20 mouse cellular contexts compared by ENCODE assay signal in genomic region chr4:149661967-149662589, GRCm38 (mm10). TPM values are rescaled to one million over a fixed set of nuclear protein-coding genes. Genes with fewer than 3 reads are reported as not detected.
A peak's percentile ranks its signal among the peaks of the same experiment; 100 is the strongest.
DNase-seq lines count a peak whose midpoint lies in the region; ATAC-seq and TF ChIP-seq lines count a peak whose summit lies in the region.
"Had no signal": no experiment of that assay in that cellular context is flagged by ENCODE, and none has a peak within 500 bp of the region (broad histone marks: within the 10 kb centered on the region; RNA-seq: fewer than 3 reads in every experiment).

No protein-coding gene starts in this region.

- H3K79me2 ChIP-seq in MEL (ENCODE audit: control insufficient read depth, insufficient read depth, low read length, poor library complexity) = no peaks in the 10 kb centered on the region

- 80% methylated on average over 14 of the region's 14 CpGs for WGBS in heart, embryonic 11.5 days (ENCODE audit: insufficient replicate concordance)

- H3K36me3 ChIP-seq in MEL (ENCODE audit: control insufficient read depth in 1 of 2, insufficient read depth in 2 of 2, low read length in 2 of 2) = peaks cover 0 to 51% of the 10 kb centered on the region in 2 experiments
- H3K36me3 ChIP-seq in heart, embryonic 11.5 days (ENCODE audit: control insufficient read depth, insufficient read depth, low read length) = no peaks in the 10 kb centered on the region
- H3K36me3 ChIP-seq: intestine, embryonic 15.5 days; stomach, embryonic 15.5 days had no signal

- DNase-seq in 416B (ENCODE audit: low read depth) (peak; percentile 87), MEL (ENCODE audit: low read depth, low spot score) (peak; percentile 89)
- DNase-seq in embryo, embryonic 10.5 days (ENCODE audit: low spot score) = no peak
- DNase-seq in thymus, postnatal 25 days = no peak
- DNase-seq: adrenal gland, postnatal 25 days; cerebellum, adult 8-10 months; heart, postnatal 10 days; lung, embryonic 14.5 days; lung, postnatal 4 days; spleen, adult 18-20 months had no signal

- H3K27ac ChIP-seq in MEL (ENCODE audit: control insufficient read depth, low read depth, low read length) = peak overlapping the region; percentile 96
- no peak overlapping the region for H3K27ac ChIP-seq in heart, embryonic 11.5 days (ENCODE audit: low read depth, low read length)
- H3K27ac ChIP-seq: hindbrain, embryonic 13.5 days; intestine, embryonic 15.5 days; stomach, embryonic 15.5 days had no signal

- 0 out of 4 replicates have a peak, but pooled peaks of 1 of the 2 experiments have one; percentile 48 for TF ChIP-seq POLR2A in MEL (IDR thresholded peaks at IDR 0.05; ENCODE audit: control insufficient read depth in 1 of 2, insufficient read depth in 1 of 2, low read depth in 1 of 2, low read length in 2 of 2, poor library complexity in 1 of 2)

- no peak for TF ChIP-seq RAD21 in MEL (IDR thresholded peaks at IDR 0.05; ENCODE audit: low read depth, low read length)

- no peaks in the 10 kb centered on the region for H3K27me3 ChIP-seq in MEL (ENCODE audit: control insufficient read depth in 1 of 2, insufficient read depth in 2 of 2, low read length in 2 of 2)
- no peaks in the 10 kb centered on the region for H3K27me3 ChIP-seq in heart, embryonic 11.5 days (ENCODE audit: control insufficient read depth, insufficient read depth, low read length)
- H3K27me3 ChIP-seq: hindbrain, embryonic 13.5 days; intestine, embryonic 15.5 days; Patski; stomach, embryonic 15.5 days had no signal

- ATAC-seq in granulocyte monocyte progenitor cell, adult 5-6 weeks (replicated peaks; ENCODE audit: poor library complexity, severe bottlenecking) = peak; percentile 57
- ATAC-seq in megakaryocyte, adult 5-6 weeks (ENCODE audit: poor library complexity, severe bottlenecking) = peak; percentile 29; the same call in 1 of the 2 replicates
- no peak for ATAC-seq in heart, embryonic 11.5 days (replicated peaks; ENCODE audit: insufficient number of reproducible peaks, low FRiP score, low TSS enrichment)
- ATAC-seq: activated CD4-positive, CD25-positive, alpha-beta regulatory T cell, adult 4 months; forebrain, embryonic 14.5 days; intestine, embryonic 15.5 days; midbrain, embryonic 16.5 days; Patski had no signal

- H3K4me3 ChIP-seq in MEL (ENCODE audit: control insufficient read depth in 1 of 2, insufficient read depth in 1 of 2, low read depth in 2 of 2, low read length in 2 of 2) = 0 out of 4 replicates have a peak overlapping the region, but pooled peaks of 1 of the 2 experiments have one; percentile 3
- no peak overlapping the region for H3K4me3 ChIP-seq in heart, embryonic 11.5 days (ENCODE audit: low read depth, low read length)
- H3K4me3 ChIP-seq: hindbrain, embryonic 13.5 days; intestine, embryonic 15.5 days; stomach, embryonic 15.5 days had no signal

- TF ChIP-seq EP300 in MEL (IDR thresholded peaks at IDR 0.05; ENCODE audit: low read depth in 1 of 2, low read length in 2 of 2) = peak; percentile 95 to 96

- TF ChIP-seq CTCF in MEL (IDR thresholded peaks at IDR 0.05 in 2 of 3, conservative IDR thresholded peaks at IDR 0.05 in 1 of 3; ENCODE audit: control insufficient read depth in 1 of 3, insufficient read depth in 1 of 3, low read depth in 2 of 3, low read length in 3 of 3, poor library complexity in 1 of 3, severe bottlenecking in 1 of 3) = no peak

- peaks cover 33 to 48% of the 10 kb centered on the region in 2 experiments for H3K4me1 ChIP-seq in MEL (ENCODE audit: control insufficient read depth in 1 of 2, insufficient read depth in 2 of 2, low read length in 2 of 2)
- H3K4me1 ChIP-seq in heart, embryonic 11.5 days (ENCODE audit: control insufficient read depth, insufficient read depth, low read length) = no peaks in the 10 kb centered on the region
- H3K4me1 ChIP-seq: hindbrain, embryonic 13.5 days; intestine, embryonic 15.5 days; stomach, embryonic 15.5 days had no signal

- peak overlapping the region; percentile 44 for H3K9ac ChIP-seq in MEL (ENCODE audit: control insufficient read depth, low read depth, low read length, poor library complexity, severe bottlenecking)
- no peak overlapping the region for H3K9ac ChIP-seq in heart, embryonic 11.5 days (ENCODE audit: low read depth, low read length)
- H3K9ac ChIP-seq: hindbrain, embryonic 13.5 days; intestine, embryonic 15.5 days; lung, embryonic 14.5 days; stomach, embryonic 15.5 days had no signal

- no peak overlapping the region for H3K4me2 ChIP-seq in heart, embryonic 11.5 days
- H3K4me2 ChIP-seq: hindbrain, embryonic 13.5 days; intestine, embryonic 15.5 days; lung, embryonic 14.5 days; stomach, embryonic 15.5 days had no signal

- H3K9me3 ChIP-seq in MEL (replicated peaks; ENCODE audit: insufficient read depth, low read length) = no peaks in the 10 kb centered on the region
- H3K9me3 ChIP-seq in heart, embryonic 11.5 days (replicated peaks; ENCODE audit: control insufficient read depth, low read length) = no peaks in the 10 kb centered on the region
- H3K9me3 ChIP-seq: hindbrain, embryonic 13.5 days; intestine, embryonic 15.5 days; stomach, embryonic 15.5 days had no signal

TF ChIP-seq in MEL, 35 proteins besides CTCF, POLR2A, EP300 and RAD21 (continues in another document):
- TF ChIP-seq MEF2A (IDR thresholded peaks at IDR 0.05; ENCODE audit: extremely low read depth, insufficient replicate concordance, low read depth, low read length, poor library complexity, severe bottlenecking) (no peak), USF2 (IDR thresholded peaks at IDR 0.05; ENCODE audit: borderline replicate concordance in 1 of 2, insufficient read depth in 1 of 2, low read depth in 1 of 2, low read length in 2 of 2) (no peak), CHD1 (IDR thresholded peaks at IDR 0.05; ENCODE audit: low read depth, low read length) (no peak), MAZ (IDR thresholded peaks at IDR 0.05; ENCODE audit: low read depth, low read length) (0 out of 2 replicates have a peak, but pooled peaks have one; percentile 41), JUND (IDR thresholded peaks at IDR 0.05; ENCODE audit: low read depth, low read length) (peak; percentile 75; the same call in 1 of the 2 replicates), ZC3H11A (IDR thresholded peaks at IDR 0.05; ENCODE audit: low read depth, low read length) (no peak), TCF12 (IDR thresholded peaks at IDR 0.05; ENCODE audit: low read depth, low read length) (peak; percentile 89), HCFC1 (IDR thresholded peaks at IDR 0.05; ENCODE audit: low read depth, low read length) (0 out of 2 replicates have a peak, but pooled peaks have one; percentile 26), MYB (IDR thresholded peaks at IDR 0.05; ENCODE audit: low read depth, low read length) (peak; percentile 69; the same call in 1 of the 2 replicates), TBP (IDR thresholded peaks at IDR 0.05; ENCODE audit: low read depth, low read length) (peak; percentile 92), MYC (IDR thresholded peaks at IDR 0.05; ENCODE audit: low read depth, low read length) (peak; percentile 98), CHD2 (IDR thresholded peaks at IDR 0.05; ENCODE audit: low read length) (no peak), RCOR1 (IDR thresholded peaks at IDR 0.05; ENCODE audit: low read depth, low read length) (peak; percentile 94), USF1 (IDR thresholded peaks at IDR 0.05; ENCODE audit: low read depth, low read length) (no peak), GATA1 (IDR thresholded peaks at IDR 0.05; ENCODE audit: low read depth, low read length) (peak; percentile 96), TAL1 (IDR thresholded peaks at IDR 0.05; ENCODE audit: low read length) (peak; percentile 89), MAFK (IDR thresholded peaks at IDR 0.05; ENCODE audit: borderline replicate concordance, low read depth, low read length) (0 out of 2 replicates have a peak, but pooled peaks have one; percentile 28), SMC3 (IDR thresholded peaks at IDR 0.05; ENCODE audit: low read depth, low read length) (no peak), GABPA (IDR thresholded peaks at IDR 0.05; ENCODE audit: low read depth, low read length) (no peak), ZKSCAN1 (IDR thresholded peaks at IDR 0.05; ENCODE audit: low read depth, low read length) (no peak), ZMIZ1 (IDR thresholded peaks at IDR 0.05; ENCODE audit: low read depth, low read length) (no peak), SIN3A (IDR thresholded peaks at IDR 0.05; ENCODE audit: low read length) (peak; percentile 89), ZNF384 (IDR thresholded peaks at IDR 0.05; ENCODE audit: low read depth, low read length) (peak; percentile 69), NELFE (IDR thresholded peaks at IDR 0.05; ENCODE audit: low read depth, low read length) (no peak), BHLHE40 (IDR thresholded peaks at IDR 0.05; ENCODE audit: borderline replicate concordance, low read depth, low read length) (peak; percentile 24; the same call in 1 of the 2 replicates), MAX (IDR thresholded peaks at IDR 0.05; ENCODE audit: low read length) (peak; percentile 90), NRF1 (IDR thresholded peaks at IDR 0.05; ENCODE audit: insufficient read depth, low read depth, low read length, poor library complexity, severe bottlenecking) (no peak), ELF1 (IDR thresholded peaks at IDR 0.05; ENCODE audit: low read depth, low read length) (no peak), MXI1 (IDR thresholded peaks at IDR 0.05; ENCODE audit: low read depth, low read length) (peak; percentile 90), POLR2AphosphoS5 (IDR thresholded peaks at IDR 0.05; ENCODE audit: borderline replicate concordance, low read depth, low read length) (no peak), E2F4 (IDR thresholded peaks at IDR 0.05; ENCODE audit: borderline replicate concordance, low read depth, low read length) (no peak), POLR2AphosphoS2 (IDR thresholded peaks at IDR 0.05; ENCODE audit: low read length) (no peak), KAT2A (conservative IDR thresholded peaks at IDR 0.05; ENCODE audit: low read depth, low read length) (no peak), ETS1 (IDR thresholded peaks at IDR 0.05; ENCODE audit: low read depth, low read length) (peak; percentile 87)

RNA-seq across cellular contexts. Expression of gene Pik3cd, which starts 40.3 kb away (rescaled TPM):
- 45.7 and 45.9 TPM in 2 replicates for total RNA-seq in MEL (2012; rRNA removed)
- polyA plus RNA-seq in MEL (2012; ENCODE audit: insufficient read depth in 1 of 2, insufficient read length in 2 of 2, low read depth in 1 of 2, low replicate concordance in 2 of 2, missing spikeins in 1 of 2) = 100 to 1,000 TPM in 1 of 2 experiments, 10 to 100 TPM in 1; 49.8 to 152 TPM
- 72.9 and 80.4 TPM in 2 replicates for total RNA-seq in granulocyte monocyte progenitor cell, adult 5-6 weeks (2014; fragmentation: Nextera tagmentation)
- total RNA-seq in granulocyte monocyte progenitor cell, adult 5-6 weeks (2017) = 64.5 and 81.6 TPM in 2 replicates
- total RNA-seq in megakaryocyte, adult 5-6 weeks (2015) = 76.6 and 78.3 TPM in 2 replicates
- total RNA-seq in megakaryocyte, adult 5-6 weeks (2017) = 129 and 130 TPM in 2 replicates
- polyA plus RNA-seq in heart, embryonic 11.5 days (2014; fragmentation: Nextera tagmentation; extraction: Ambion mirVana) = 2.3 and 3.2 TPM in 2 replicates

Comparison
In these comparisons a context has a peak if more than half of its experiments do, and no peak if none do; other contexts are left out.
1. DNase-seq: peak in 416B (single experiment) and MEL (single experiment); none in embryo, embryonic 10.5 days (single experiment) and thymus, postnatal 25 days (single experiment).